Mouse (Mus musculus) thymus, postnatal 36 days (tissue): ENCODE results near the gene Lemd2.
A peak's percentile ranks its signal among the peaks of the same experiment; 100 is the strongest.

Experiments used
- DNase-seq, 2 experiments: peaks; one replicate each; pipeline ENCODE4 v3.0.0; 2022; ENCODE audit warnings: mixed read lengths in 2 of 2

The Lemd2 gene

DNA sequence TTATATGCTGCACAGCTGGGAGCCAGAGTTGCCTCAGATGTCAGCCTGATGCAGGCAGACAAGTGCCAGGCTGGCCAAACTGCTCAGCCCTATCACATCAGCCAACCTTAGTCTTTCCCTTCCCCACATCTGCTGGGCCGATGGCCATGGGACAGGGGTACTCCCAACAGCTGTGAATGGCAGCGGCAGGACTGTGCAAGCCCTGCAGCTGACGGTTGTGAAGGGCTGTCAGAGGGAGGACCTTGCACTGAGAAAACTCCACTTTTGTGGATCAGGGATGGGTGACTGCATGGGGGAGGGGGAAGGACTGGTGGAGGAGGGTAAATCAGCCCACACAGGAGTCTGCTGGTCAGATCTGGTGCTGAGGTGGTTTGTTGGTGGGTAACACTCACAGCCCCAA, 22.4 kb upstream of the Lemd2 start:
- no peak for DNase-seq

- no peak for DNase-seq
These were observed 21.5 kb upstream of the Lemd2 start for GRCm38 (mm10) chr17:27225801-27226200.

- DNase-seq: no peak
These were observed 19.6 kb upstream of the Lemd2 start for GRCm38 (mm10) chr17:27223821-27224220.

DNA sequence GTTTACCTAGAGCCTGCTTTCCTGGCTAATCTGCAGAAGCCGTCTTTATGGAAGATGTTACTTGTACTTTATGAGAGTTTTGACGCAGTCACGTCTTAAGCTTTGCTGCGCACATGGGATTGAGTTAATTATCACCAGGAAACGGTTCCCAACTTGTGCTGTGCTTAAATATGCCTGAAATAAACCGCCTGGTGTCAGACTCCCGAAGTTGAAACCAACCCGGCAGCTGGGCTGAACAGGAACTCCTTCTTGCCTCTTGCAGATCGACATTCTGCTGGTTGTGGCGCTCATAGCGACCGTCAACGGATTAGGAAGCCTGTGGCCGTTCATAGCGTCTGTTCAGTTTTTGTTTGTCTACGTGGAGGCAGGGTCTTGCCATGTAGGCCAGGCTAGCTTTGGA, 17.3 kb upstream of the Lemd2 start:
- no peak for DNase-seq

DNA sequence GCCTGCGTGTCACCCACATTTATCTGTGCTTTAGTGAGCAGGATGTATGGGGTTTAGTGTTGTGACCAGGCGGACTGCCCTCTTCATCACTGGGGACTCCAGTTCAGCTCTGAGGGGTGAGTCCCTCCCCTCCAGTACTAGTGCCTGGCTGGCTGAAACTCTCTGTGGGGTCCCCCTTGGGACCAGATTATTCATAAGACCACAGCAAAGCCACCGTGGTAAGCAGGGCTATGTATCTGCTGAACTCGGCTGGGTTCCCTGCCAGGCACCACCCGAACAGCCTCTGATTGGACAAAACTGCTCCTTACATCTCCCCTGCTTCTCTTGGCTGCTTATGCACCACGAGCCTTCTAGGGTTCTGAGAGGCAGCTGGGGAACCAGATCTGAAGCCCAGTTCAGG, 14.6 kb upstream of the Lemd2 start:
- no peak for DNase-seq

- no peak for DNase-seq
These were observed 14.1 kb upstream of the Lemd2 start for GRCm38 (mm10) chr17:27218364-27218763.

DNA sequence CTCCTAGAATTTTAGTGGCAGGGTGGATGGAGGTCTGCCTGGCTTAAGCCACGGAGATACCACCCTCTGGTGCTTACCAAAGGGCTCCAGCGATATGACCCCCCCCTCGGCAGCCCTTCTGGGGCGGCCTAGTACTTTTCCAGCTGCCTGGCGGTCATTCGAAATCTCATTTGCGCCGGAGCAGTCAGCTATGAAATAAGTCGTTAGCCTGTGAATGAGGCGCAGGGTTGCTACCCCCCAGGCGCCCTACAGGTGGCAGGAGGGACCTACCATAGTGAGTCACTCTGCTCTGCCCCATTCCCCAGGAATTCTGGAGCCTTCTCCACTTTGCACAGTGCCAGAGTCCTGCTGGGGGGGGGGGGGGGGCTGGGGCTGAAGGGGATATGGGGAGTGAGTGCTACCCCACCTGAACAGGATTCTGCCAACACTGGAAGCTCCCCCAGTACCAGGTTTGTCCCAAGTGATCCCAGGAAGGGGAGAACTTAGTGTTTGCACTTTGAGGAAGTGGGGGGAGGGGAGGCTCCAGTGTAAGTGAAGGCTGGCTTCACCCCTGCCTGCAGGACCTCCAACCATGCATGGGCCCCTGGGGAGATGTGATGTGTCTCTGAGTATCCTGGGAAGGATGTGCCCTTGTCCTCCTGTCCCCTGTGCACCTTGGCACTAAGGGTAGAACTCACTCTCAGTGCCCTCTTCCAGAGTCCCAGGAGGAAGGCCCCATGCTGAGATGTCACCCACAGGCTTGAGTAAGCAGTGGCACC, 8.7 kb upstream of the Lemd2 start:
- no peak for DNase-seq

GRCm38 (mm10) chr17:27212006-27212405, 7.7 kb upstream of the Lemd2 start:
- DNase-seq: no peak

DNA sequence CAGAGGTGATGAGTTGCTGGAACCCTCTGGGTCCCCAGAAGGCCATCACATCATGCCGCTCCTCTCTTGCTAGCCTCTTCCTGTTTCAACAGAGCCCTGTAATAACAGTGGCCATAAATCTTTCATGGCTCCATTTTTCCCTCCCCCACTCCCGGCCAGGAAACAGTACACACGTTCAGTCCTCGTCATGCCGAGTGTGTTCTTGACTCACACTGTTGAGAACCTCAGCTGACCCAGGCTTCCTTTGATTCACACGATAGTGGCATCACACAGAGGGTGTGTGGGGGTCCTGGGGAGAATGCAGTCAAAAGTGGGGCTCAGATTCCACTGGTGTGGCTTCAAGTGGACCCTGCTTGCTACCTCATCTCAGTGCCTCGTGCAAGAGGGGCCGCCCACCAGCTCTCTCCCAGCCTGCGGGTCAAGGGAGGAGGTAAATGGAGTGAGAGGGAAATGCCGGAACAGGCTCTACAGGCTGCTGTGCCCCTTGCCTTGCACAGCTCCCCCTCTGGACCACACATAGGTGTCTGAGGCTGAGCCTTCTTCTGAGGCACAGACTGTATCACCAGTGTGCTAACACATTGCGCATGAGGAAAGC, 2.9 kb upstream of the Lemd2 start:
- DNase-seq: no peak

DNA sequence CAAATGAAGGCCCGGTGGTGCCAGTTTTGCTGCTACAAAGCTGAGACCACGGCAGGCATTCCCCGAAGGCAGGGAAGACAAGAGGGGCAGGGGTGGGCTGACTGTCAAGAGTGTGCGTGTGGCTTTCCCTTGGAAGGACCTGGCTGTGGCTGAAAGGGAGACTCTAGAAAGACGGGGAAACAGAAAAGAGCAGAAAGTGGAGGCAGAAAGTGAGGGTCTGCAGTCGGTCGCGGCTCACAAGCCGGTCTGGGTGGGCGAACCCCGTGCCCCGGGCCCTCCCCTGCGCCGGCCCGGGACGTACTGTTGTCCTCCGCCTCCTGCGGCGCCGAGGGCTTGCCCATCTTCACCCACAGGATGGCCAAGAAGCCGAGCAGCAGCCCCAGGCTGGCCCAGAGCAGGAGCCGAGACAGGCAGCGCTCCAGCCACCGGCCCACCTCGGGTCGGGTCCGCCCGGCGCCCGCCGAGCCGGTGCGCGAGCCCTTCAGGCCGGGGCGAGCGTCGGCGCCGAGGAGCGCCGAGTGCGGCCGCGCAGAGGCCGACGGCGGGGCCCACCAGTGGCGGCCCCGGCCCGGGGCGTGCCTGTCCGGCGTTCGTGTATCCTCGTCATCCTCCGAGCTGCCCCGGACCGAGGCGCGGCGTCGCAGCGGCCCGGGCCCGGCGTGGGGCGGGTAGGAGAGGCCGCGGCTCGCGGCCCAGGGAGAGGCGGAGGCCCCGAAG, 753 bp downstream of the Lemd2 start:
- DNase-seq: peak; percentile 42 to 47

GRCm38 (mm10) chr17:27202919-27203357, 1.3 kb downstream of the Lemd2 start:
- no peak for DNase-seq

DNA sequence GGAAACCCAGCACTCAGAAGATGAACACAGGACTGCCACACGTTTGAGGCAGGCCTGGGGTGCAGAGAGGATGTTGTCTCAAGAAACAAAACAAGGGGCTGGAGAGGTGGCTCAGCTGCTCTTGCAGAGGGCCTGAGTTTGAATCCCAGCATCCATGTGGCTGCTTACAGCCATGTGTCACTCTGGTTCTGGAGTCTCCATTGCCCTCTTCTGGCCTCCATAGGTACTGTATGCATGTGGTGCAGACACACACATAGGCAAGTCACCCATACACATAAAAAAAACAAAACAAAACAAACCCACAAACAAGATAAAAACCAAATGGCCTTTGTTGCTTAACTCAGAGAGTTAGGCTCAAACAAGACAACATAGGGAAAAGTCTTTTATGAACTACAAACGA, 2.3 kb downstream of the Lemd2 start:
- DNase-seq: no peak

- DNase-seq: no peak
These were observed 3.5 kb downstream of the Lemd2 start for GRCm38 (mm10) chr17:27200801-27201200.

DNA sequence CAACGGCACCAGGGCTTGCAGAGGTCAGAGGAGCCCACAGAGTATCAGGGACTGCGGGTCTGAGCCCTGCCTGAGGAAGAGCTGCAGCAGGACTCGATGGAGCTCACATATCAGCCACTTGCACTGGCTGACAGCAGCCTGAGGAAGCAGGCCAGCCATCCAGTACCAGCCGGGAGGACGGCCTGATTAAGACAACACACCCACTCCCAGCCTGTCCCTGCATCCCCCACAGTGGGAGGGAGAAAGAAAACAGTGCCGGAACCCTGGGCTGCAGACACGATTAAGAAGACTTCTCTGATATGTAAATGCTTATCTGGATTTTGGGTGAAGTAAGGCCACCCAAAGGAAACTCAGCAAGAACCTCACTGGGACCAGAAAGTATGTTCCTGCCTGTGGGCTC, 4.4 kb downstream of the Lemd2 start:
- DNase-seq: no peak

DNA sequence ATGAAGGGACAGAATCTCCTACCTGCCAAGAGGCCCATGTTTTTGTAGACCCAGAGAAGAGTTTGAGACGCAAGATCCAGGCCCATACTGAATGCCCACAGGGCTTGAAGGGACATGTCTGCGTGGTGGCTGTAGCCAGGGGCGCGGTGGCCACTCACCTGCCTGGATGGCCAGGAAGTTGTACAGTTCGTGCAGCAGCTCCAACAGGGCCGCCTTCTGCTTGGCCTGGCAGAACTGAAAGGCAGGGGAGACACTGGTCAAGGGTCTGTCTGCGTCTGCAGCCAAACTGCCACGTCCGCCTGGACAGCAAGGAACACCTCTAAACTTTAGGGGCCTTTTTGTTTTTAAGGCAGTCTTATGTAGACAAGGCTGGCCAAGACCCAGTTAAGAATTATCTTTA, 5.1 kb downstream of the Lemd2 start:
- DNase-seq: no peak

- no peak for DNase-seq
These were observed 8.1 kb downstream of the Lemd2 start for GRCm38 (mm10) chr17:27196206-27196605.

DNA sequence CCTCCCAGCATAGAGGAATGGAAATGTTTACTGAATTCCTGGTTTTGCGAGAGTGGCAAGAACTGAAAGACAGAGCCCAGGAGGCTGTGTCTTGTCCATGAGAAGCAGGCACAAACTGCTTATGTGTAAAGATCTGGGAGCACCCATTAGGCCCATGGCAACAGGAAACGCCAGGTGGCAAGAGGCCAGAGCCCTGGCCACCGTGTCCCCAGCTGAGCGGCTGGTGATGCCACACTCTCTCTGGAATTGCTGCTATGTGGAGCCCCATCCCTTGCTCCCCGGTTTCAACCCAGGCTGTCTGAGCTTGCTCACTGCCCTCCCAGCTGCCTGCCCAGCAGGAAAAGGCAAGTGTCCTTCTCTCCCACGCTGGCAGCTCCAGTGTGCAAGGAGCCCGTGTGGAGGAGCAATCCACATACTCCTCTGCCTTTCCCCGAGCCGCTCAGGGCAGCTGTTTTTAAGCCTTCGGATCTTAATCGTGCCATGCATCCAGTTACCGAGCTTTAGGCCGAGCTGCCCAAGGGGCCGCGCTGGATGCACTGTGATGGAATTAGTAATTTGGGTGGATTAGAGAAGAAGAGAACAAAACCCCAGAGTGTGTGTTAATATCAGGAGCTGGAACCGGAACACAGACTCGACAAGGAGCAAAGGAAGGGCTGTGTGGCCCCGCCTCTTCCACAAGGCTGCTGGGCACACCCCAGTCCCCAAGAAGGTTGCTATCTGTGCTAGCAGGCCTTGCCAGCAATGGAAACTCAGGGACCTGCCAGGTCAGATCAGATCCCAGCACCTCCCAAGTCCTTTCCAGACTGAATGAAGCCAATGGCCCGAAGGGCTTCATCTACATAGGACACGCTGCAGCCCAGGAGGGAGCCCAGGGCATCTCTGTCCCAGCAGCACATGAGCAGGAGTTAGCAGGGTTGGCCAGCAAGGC, 9.7 kb downstream of the Lemd2 start:
- no peak for DNase-seq

GRCm38 (mm10) chr17:27191804-27192203, 12.5 kb downstream of the Lemd2 start:
- no peak for DNase-seq

- DNase-seq: no peak
These were observed 13.1 kb downstream of the Lemd2 start for GRCm38 (mm10) chr17:27191189-27191588.

GRCm38 (mm10) chr17:27189640-27190216, 14.5 kb downstream of the Lemd2 start:
- peak; percentile 60 to 64 for DNase-seq

GRCm38 (mm10) chr17:27188883-27189282, 15.4 kb downstream of the Lemd2 start:
- no peak for DNase-seq

DNA sequence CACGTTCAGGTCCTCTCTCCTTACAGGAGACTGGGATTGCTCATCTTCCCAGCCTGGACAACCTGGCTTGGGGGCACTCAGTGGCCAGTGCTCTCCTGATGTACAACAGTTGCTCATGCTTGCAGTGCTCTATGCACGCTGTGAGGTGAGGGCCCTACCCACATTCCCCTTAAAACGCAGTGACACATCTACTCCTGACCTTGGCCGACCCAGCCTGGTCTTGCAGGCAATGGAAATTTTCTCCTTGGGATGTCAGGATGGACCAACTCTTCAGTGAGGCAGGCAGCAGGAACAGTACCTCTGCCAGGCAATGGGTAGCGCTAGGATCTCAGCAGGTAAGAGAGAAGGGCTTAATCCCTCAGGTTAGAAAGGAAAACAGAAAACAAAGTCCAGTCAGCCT, 17.2 kb downstream of the Lemd2 start:
- DNase-seq: no peak

DNA sequence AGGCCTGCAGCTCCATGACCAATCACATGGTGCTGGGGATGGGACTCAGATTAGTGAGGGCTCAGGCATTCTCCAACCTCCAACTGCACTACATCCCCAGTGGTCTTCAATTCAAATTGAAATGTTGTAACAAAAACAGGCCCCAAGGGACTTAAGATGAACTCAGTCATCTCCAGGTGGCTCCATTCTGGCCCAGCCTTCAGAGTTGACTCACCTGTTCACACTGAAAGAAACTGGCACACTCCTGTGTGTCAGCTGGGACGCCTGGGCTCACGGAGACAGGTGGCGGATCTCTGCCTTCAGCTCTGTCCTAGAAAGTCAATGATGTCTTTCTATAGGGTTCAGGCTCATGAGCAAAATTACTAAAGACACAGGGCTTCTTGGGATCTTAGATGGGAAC, 18.2 kb downstream of the Lemd2 start:
- no peak for DNase-seq
